Mouse (Mus musculus) cerebellum, adult 2 months (tissue): ENCODE data around the gene Insrr.

Experiments used
- CTCF ChIP-seq: fragments of 200-500 bp; IDR thresholded peaks from 2 replicates; pipeline ENCODE4 v1.5.1; 2011; ENCODE audit warnings: low read depth, mild to moderate bottlenecking, control low read depth, low read length, moderate library complexity, borderline replicate concordance; ENCODE audit not compliant: insufficient read depth
- POLR2A ChIP-seq: fragments of 200-500 bp; IDR thresholded peaks from 2 replicates; pipeline ENCODE4 v1.6.1; 2011; ENCODE audit warnings: low read length, control low read depth, borderline replicate concordance; ENCODE audit not compliant: insufficient read depth

DNA sequence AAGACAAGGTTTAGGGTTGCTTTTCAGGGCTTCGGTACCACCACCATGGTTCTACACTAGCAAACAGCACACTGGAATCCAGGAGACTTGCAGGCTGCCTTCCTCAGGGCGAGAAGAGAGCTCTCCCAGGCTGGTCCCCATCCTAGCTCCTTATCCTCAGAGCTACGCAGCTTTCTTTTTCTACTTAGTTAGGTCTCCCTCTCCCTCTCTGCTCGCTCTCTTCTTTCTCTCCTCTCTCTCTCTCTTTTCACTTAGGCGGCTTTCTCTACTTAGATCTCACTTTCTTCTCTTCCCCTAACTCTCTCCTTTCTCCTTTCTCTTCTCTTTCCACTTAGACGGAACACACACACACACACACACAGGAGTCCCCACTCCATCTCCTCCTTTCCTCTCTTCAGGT is 28.3 kb upstream of the Insrr start:
- TF ChIP-seq POLR2A = no peak
- no peak for TF ChIP-seq CTCF
